Mouse (Mus musculus) lung, embryonic 15.5 days (tissue): ENCODE measurements around the gene Ccm2l. TPM values are rescaled to one million over a fixed set of nuclear protein-coding genes. Genes with fewer than 3 reads are reported as not detected.

ENCODE experiments used
- ATAC-seq: fragments of 200-750 bp; cut with Nextera tagmentation; 2 replicates; pipeline ENCODE4 v1.8.0; 2017; ENCODE audit warnings: moderate number of reproducible peaks, borderline replicate concordance; ENCODE audit not compliant: low FRiP score, low TSS enrichment; ENCODE audit errors: extremely low read depth
- H3K27ac ChIP-seq: fragments of 300-500 bp; sonication (generic); 2 replicates; pipeline ENCODE4 v1.5.1; 2015; ENCODE audit warnings: moderate library complexity, mild to moderate bottlenecking, inconsistent platforms
- H3K27me3 ChIP-seq: fragments of 300-500 bp; sonication (generic); 2 replicates; pipeline ENCODE4 v1.6.1; 2015; ENCODE audit warnings: inconsistent platforms
- H3K36me3 ChIP-seq: fragments of 300-500 bp; sonication (generic); 2 replicates; pipeline ENCODE4 v1.6.1; 2015; ENCODE audit warnings: inconsistent platforms
- H3K4me1 ChIP-seq: fragments of 300-500 bp; sonication (generic); 2 replicates; pipeline ENCODE4 v1.6.1; 2015; ENCODE audit warnings: inconsistent platforms
- H3K4me2 ChIP-seq: fragments of 300-500 bp; sonication (generic); 2 replicates; pipeline ENCODE4 v1.6.1; 2015; ENCODE audit warnings: inconsistent platforms, mild to moderate bottlenecking, moderate library complexity
- H3K4me3 ChIP-seq: fragments of 300-500 bp; sonication (generic); 2 replicates; pipeline ENCODE4 v1.5.1; 2015; ENCODE audit warnings: mild to moderate bottlenecking, inconsistent platforms
- H3K9ac ChIP-seq: fragments of 300-500 bp; sonication (generic); 2 replicates; pipeline ENCODE4 v1.6.1; 2015; ENCODE audit warnings: inconsistent platforms
- H3K9me3 ChIP-seq: fragments of 300-500 bp; sonication (generic); 2 replicates; pipeline ENCODE4 v1.6.1; 2016; ENCODE audit warnings: inconsistent platforms
- WGBS: fragments of 180-500 bp; shearing (Covaris S2); methylation state at CpG from one replicate; pipeline ENCODE4 v1.1.7; 2015; 5-methylcytosine and 5-hydroxymethylcytosine counted together
- polyA plus RNA-seq: library from polyadenylated mRNA; unstranded; fragments of >200 nt; fragmentation: Nextera tagmentation; extraction: Ambion mirVana; gene quantifications from 2 replicates; pipeline ENCODE4 v1.2.1, GENCODE M21; 2015

Ccm2l gene
- polyA plus RNA-seq, 1 experiment from 2014 or later = 5.3 TPM

- 3% methylated on average over 50 of the region's 52 CpGs for WGBS
- peaks cover 46% of the 10 kb centered on the region for H3K27me3 ChIP-seq
- H3K9me3 ChIP-seq = no peaks in the 10 kb centered on the region
- no peak within 1 kb of the TSS for H3K27ac ChIP-seq
- H3K4me1 ChIP-seq = peaks cover 8% of the 10 kb centered on the region
- H3K4me2 ChIP-seq = peak within 1 kb of the TSS; percentile 87
- H3K9ac ChIP-seq = peak within 1 kb of the TSS; percentile 22
- peak; percentile 83 for ATAC-seq
- H3K36me3 ChIP-seq = no peaks in the 10 kb centered on the region
- H3K4me3 ChIP-seq = peak within 1 kb of the TSS; percentile 45
Observed at GRCm38 (mm10) chr2:153108313-153109264, 42.8 kb downstream of the Ccm2l start, which contains the start of gene Hck. Gene Hck, plus strand, starts transcription at chr2:153108468.

- H3K27me3 ChIP-seq = peaks cover 46% of the 10 kb centered on the region
- ATAC-seq = no peak
- 67% methylated on average over 7 of the region's 7 CpGs for WGBS
Observed at GRCm38 (mm10) chr2:153109596-153109995, 43.8 kb downstream of the Ccm2l start.

GRCm38 (mm10) chr2:153111298-153111697 is 45.5 kb downstream of the Ccm2l start:
- Histone ChIP-seq H3K4me2 (no peak overlapping the region), H3K4me1 (peaks cover 8% of the 10 kb centered on the region), H3K9ac (no peak overlapping the region), H3K27ac (no peak overlapping the region), H3K36me3 (no peaks in the 10 kb centered on the region), H3K4me3 (no peak overlapping the region), H3K27me3 (peaks cover 45% of the 10 kb centered on the region), H3K9me3 (no peaks in the 10 kb centered on the region)
- WGBS = 72% methylated on average over 7 of the region's 7 CpGs
- no peak for ATAC-seq

More at GRCm38 (mm10) chr2:153109596-153109995, 43.8 kb downstream of the Ccm2l start:
- Histone ChIP-seq H3K4me1 (peaks cover 8% of the 10 kb centered on the region), H3K4me3 (no peak overlapping the region), H3K9ac (no peak overlapping the region), H3K27ac (no peak overlapping the region), H3K9me3 (no peaks in the 10 kb centered on the region), H3K36me3 (no peaks in the 10 kb centered on the region), H3K4me2 (no peak overlapping the region)

GRCm38 (mm10) chr2:153115679-153116081 is 49.9 kb downstream of the Ccm2l start:
- no peaks in the 10 kb centered on the region for H3K4me1 ChIP-seq
- H3K9ac ChIP-seq = no peak overlapping the region
- H3K27me3 ChIP-seq = peaks cover 7% of the 10 kb centered on the region; the same call in 1 of the 2 replicates
- no peak overlapping the region for H3K4me2 ChIP-seq
- WGBS = 65% methylated on average over 4 of the region's 4 CpGs
- ATAC-seq = no peak
- H3K9me3 ChIP-seq = no peaks in the 10 kb centered on the region
- no peaks in the 10 kb centered on the region for H3K36me3 ChIP-seq
- H3K4me3 ChIP-seq = no peak overlapping the region
- no peak overlapping the region for H3K27ac ChIP-seq

DNA sequence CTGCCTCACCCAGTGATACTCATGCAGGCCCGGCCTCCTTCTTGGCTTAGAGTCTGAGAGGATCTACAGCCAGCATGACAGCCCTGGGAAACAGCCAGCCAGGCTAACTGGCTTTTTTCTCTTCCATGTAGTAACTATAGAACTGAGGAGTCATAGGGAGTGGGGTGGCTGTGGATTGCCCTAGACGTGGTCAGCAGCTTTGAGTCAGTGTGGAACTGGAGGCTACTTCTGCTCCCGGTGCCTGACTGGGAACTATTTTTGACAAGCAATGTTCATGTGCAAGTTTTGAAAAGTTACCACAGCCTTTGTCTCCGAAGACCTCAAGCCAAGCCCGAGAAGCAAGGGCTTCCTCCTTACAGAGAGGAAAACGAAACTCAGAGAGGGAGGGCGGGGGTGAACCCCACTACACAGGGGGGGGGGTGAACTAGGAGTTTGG is 51.3 kb downstream of the Ccm2l start:
- H3K4me2 ChIP-seq = no peak overlapping the region
- no peaks in the 10 kb centered on the region for H3K36me3 ChIP-seq
- no peak for ATAC-seq
- H3K27ac ChIP-seq = no peak overlapping the region
- H3K9me3 ChIP-seq = no peaks in the 10 kb centered on the region
- no peaks in the 10 kb centered on the region for H3K4me1 ChIP-seq
- H3K9ac ChIP-seq = no peak overlapping the region
- 65% methylated on average over 7 of the region's 7 CpGs for WGBS
- no peaks in the 10 kb centered on the region for H3K27me3 ChIP-seq
- no peak overlapping the region for H3K4me3 ChIP-seq

DNA sequence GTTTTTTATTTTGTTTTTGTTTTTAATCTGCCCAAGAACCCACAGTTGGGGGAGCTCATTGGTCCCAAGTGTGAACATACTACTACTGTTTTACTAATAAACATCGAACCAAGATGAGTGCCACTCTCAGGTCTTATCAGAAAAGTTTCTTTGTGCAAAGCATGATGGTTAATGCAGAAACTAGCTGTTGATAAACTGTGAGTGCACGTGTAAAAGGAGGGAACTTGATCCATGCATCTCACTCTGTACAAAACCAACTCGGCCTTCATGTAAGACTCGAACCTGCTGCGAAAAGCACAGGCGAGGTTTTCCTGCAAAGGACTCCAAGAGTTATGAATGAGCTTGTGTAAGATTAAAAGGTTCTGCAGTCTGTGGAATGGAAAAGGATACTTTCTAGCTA is 53.7 kb downstream of the Ccm2l start:
- ATAC-seq = no peak
- Histone ChIP-seq H3K9ac (no peak overlapping the region), H3K27me3 (no peaks in the 10 kb centered on the region), H3K4me1 (no peaks in the 10 kb centered on the region), H3K4me3 (no peak overlapping the region), H3K4me2 (no peak overlapping the region), H3K27ac (no peak overlapping the region), H3K36me3 (no peaks in the 10 kb centered on the region), H3K9me3 (no peaks in the 10 kb centered on the region)
- 79% methylated on average over 6 of the region's 6 CpGs for WGBS

DNA sequence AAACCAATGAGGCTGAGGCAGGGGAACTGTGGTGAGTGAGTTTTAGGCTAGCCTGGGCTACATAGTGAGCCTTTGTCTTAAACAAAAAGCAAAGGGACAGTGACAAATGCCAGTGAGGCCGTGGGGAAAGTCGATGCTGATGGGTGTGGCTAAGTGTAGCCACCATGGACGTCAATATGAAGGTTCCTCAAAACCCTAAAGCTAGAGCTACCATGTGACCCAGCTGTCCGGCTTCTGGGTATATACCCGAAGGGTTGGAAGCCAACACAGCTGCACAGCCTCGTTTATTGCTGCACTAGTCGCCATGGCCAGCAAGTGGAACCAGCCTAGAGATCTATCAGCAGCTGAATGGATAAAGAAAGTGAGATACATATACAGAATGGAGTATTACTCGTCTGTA is 54.4 kb downstream of the Ccm2l start:
- H3K9me3 ChIP-seq = no peaks in the 10 kb centered on the region
- H3K4me1 ChIP-seq = no peaks in the 10 kb centered on the region
- no peak overlapping the region for H3K4me2 ChIP-seq
- H3K9ac ChIP-seq = no peak overlapping the region
- no peak overlapping the region for H3K27ac ChIP-seq
- H3K36me3 ChIP-seq = no peaks in the 10 kb centered on the region
- H3K4me3 ChIP-seq = no peak overlapping the region
- ATAC-seq = no peak
- no peaks in the 10 kb centered on the region for H3K27me3 ChIP-seq
- WGBS = 68% methylated on average over 8 of the region's 8 CpGs

DNA sequence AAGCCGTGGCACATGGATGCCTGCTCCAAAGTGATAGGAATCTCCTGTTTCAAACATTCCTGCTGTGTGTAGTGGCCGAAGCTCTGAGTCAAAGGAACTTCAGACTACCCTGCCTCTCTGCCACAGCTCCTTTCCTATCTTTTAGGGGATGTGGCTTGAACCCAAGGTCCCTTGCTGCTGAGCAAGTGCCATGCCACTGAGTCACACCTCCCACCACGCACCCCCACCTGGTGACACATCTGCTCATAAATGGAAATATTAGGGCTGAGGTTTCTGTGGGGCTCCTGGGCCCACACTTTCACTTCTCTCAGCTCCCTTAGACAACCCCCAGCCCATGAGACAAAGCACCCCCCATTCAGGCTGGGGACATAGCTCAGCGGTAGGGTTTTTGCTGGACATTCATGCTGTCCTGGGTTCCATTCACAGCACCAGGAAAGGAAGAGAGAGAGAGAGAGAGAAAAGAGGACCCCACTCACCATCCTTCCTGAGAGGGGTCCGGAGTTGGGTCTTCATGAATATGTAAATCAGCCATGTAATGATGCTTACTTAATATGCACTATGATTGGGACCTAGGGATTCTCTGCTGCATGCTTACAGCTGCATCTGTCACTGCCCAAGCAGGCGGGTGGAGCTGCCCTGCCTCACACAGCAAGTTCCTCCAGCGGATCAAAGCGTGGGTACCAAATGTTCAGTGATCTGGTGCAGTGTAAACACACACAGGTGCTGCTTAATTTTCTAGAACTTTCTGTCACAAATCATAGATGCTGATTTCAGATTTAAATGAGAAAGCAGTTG is 56.3 kb downstream of the Ccm2l start:
- 68% methylated on average over 8 of the region's 8 CpGs for WGBS
- no peaks in the 10 kb centered on the region for H3K27me3 ChIP-seq
- ATAC-seq = no peak
- no peaks in the 10 kb centered on the region for H3K9me3 ChIP-seq
- H3K4me1 ChIP-seq = no peaks in the 10 kb centered on the region
- H3K27ac ChIP-seq = no peak overlapping the region
- H3K9ac ChIP-seq = no peak overlapping the region
- H3K36me3 ChIP-seq = no peaks in the 10 kb centered on the region
- no peak overlapping the region for H3K4me2 ChIP-seq
- no peak overlapping the region for H3K4me3 ChIP-seq

GRCm38 (mm10) chr2:153122701-153123100 is 56.9 kb downstream of the Ccm2l start:
- no peak overlapping the region for H3K4me2 ChIP-seq
- H3K36me3 ChIP-seq = no peaks in the 10 kb centered on the region
- H3K9me3 ChIP-seq = no peaks in the 10 kb centered on the region
- no peak overlapping the region for H3K9ac ChIP-seq
- no peak for ATAC-seq
- 88% methylated on average over 7 of the region's 7 CpGs for WGBS
- no peak overlapping the region for H3K4me3 ChIP-seq
- no peak overlapping the region for H3K27ac ChIP-seq
- H3K27me3 ChIP-seq = no peaks in the 10 kb centered on the region
- no peaks in the 10 kb centered on the region for H3K4me1 ChIP-seq

DNA sequence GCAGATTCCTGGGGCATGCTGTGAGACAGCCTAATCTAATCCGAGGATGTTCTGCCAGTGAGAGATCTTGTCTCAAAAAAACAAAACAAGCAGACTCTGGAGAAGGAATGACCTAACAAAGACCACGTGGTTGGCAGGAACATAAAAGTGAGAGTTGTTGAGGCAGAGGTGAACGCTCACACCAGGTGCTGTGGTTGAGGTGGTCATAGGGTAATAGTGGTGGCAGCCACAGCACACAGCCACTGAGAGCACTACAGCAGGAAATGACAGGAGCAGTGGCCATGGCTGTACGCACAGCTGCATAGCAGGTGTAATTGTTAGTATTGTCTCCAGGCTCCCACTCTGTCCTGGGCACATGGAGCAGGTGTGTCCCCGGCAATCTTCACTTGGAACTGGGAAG is 60.1 kb downstream of the Ccm2l start:
- no peak for ATAC-seq
- WGBS = 48% methylated on average over 5 of the region's 5 CpGs
- H3K4me2 ChIP-seq = no peak overlapping the region
- no peaks in the 10 kb centered on the region for H3K27me3 ChIP-seq
- no peak overlapping the region for H3K9ac ChIP-seq
- H3K27ac ChIP-seq = no peak overlapping the region
- no peaks in the 10 kb centered on the region for H3K36me3 ChIP-seq
- H3K4me1 ChIP-seq = no peaks in the 10 kb centered on the region
- no peaks in the 10 kb centered on the region for H3K9me3 ChIP-seq
- no peak overlapping the region for H3K4me3 ChIP-seq

- 19% methylated on average over 6 of the region's 6 CpGs for WGBS
- ATAC-seq = no peak
- Histone ChIP-seq H3K27ac (no peak overlapping the region), H3K4me3 (no peak overlapping the region), H3K4me1 (no peaks in the 10 kb centered on the region), H3K9me3 (no peaks in the 10 kb centered on the region), H3K36me3 (no peaks in the 10 kb centered on the region), H3K27me3 (no peaks in the 10 kb centered on the region), H3K9ac (no peak overlapping the region), H3K4me2 (no peak overlapping the region)
Observed at GRCm38 (mm10) chr2:153131019-153131418, 65.3 kb downstream of the Ccm2l start.
